Mouse (Mus musculus): ENCODE measurements around the gene Sart1. TPM values are rescaled to one million over a fixed set of nuclear protein-coding genes. Genes with fewer than 3 reads are reported as not detected.
"Not testable (repeated sequence)": the region's sequence is repeated elsewhere in the genome, so short reads cannot be mapped to it uniquely, and the experiment has no call there.

Gene Sart1
- total RNA-seq, 2 experiments from 2014 or later = 75.6 to 103 TPM

DNA sequence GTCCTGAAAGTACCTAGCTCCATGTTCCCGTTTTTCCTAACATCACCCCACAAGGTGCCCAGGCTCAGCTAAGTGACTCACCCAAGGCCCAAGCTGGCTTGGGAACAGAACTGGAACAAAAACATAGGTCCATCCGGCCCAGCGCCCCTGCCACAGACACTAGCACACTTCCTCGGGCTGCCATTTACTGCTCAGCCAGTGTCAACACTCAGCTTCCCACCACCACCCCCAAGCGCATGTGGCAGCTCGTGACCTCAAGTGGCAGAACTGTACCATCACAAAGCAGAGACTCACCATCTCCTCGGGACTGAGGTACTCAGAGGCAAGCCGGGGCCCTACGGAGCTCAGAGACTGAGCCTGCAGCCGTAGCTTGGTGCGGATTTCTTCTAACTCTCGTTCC is 5.2 kb downstream of the Sart1 start:
- no peak for DNase-seq (ENCODE audit: low spot score in 2 of 2)
- intact Hi-C loops (cut with DNase I) = no loop called here

- intact Hi-C loops (cut with DNase I) = no loop called here
- no peak for DNase-seq (ENCODE audit: low spot score in 2 of 2)
Measured at GRCm38 (mm10) chr19:5377446-5377845, 11.1 kb downstream of the Sart1 start.

- intact Hi-C loops (cut with DNase I) = no loop called here
- DNase-seq (ENCODE audit: low spot score in 2 of 2) = no peak
Measured at GRCm38 (mm10) chr19:5374748-5375147, 13.8 kb downstream of the Sart1 start.

GRCm38 (mm10) chr19:5374177-5374576 is 14.3 kb downstream of the Sart1 start:
- DNase-seq (ENCODE audit: low spot score in 2 of 2) = no peak
- intact Hi-C loops (cut with DNase I) = no loop called here

DNA sequence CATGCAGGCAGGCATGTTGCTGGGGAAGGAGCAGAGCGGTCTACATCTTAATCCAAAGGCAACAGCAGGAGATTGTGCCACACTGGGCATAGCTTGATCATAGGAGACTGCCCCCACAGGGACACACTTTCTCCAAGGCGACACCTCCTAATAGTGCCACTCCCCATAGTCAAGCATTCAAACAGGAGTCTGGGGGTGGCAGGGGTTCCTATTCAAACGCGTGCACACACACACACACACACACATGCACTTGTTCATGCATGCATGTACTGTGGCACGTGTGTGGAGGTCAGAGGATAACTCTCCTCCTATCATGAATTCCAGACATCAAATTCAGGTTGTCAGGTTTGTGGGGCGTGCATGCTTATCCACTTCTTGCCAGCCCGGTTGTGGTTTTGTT is 15.8 kb downstream of the Sart1 start:
- intact Hi-C loops (cut with DNase I) = no loop called here
- DNase-seq (ENCODE audit: low spot score in 2 of 2) = no peak

- DNase-seq (ENCODE audit: low spot score in 2 of 2) = no peak
- intact Hi-C loops (cut with DNase I) = no loop called here
Measured at GRCm38 (mm10) chr19:5370932-5371331, 17.6 kb downstream of the Sart1 start.

- intact Hi-C loops (cut with DNase I) = loop anchor here (5.0 kb wide), 1 partner anchor 70 kb away; the partner anchor contains the start of genes Gal3st3 and Sf3b2
- DNase-seq (ENCODE audit: low spot score in 2 of 2) = no peak
Measured at GRCm38 (mm10) chr19:5367455-5367854, 21.0 kb downstream of the Sart1 start.

DNA sequence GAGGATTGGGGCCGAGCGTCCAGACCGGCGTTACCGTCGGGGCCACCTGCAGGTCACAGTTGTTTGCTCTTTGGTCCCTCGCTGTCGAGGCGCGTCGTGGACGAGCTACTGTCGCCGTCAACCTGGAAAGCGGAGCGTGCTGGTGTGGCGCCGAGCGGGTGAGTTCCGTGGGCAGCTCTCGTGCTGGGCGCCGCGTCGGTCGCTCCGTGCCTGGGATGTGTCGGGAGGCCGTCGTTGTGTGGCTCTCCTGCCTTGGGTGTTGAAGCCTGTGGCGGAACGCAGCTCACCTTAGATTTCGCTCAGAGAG is 21.5 kb downstream of the Sart1 start, which contains the start of gene Banf1:
Banf1 (minus strand) TSS at position 116 of the 307 bp plus-strand sequence.
- intact Hi-C loops (cut with DNase I) = loop anchor here (5.0 kb wide), 1 partner anchor 70 kb away; the partner anchor contains the start of genes Gal3st3 and Sf3b2
- DNase-seq (ENCODE audit: low spot score in 2 of 2) = no peak

DNA sequence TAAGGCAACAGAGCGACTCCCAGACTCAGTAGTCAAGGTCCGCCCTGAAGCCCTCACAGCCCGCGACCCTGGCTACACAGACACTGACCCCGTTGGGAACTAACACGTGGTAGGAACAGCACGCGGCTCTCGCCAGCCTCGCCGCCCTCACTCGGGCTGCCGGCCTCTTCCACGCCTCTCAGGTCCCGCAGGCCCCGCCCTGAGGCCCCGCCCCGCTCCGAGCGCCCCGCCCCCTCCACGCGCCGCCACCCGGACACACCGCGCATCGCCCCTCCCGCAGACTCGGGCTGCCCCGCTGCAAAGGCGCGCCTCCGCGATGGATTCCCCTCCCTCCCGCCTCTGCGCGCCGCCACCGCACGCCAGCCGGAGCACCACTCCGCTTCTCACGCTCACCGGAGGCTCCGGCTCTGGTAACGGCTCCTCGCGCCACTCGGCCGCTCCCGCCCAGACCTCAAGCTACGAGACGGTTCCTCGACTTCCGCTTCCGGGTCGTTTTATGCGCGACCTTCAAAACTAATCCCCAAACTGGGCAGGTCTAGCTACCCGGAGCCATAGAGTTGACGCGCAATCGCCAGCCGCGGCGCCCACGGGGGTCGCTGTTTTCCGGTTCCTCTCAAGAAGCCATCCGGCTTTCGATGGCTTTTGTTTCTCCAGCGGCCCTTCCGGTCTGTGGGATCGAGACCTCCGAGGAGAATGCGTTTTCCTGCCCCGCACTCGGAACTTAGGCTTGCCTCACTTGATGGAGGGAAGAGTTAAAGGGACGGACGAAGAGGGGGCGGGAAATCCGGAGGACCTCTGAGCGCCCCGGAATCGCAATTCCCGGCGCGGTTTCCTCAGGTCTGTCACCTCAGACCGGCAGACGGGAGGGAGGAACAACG is 22.1 kb downstream of the Sart1 start, which contains the start of gene Eif1ad:
Eif1ad (plus strand) TSS at position 567 of the 878 bp plus-strand sequence.
- peak; percentile 97 for DNase-seq (ENCODE audit: low spot score in 2 of 2)
- intact Hi-C loops (cut with DNase I) = loop anchor here (1.0 to 5.0 kb wide), 2 partner anchors 22 to 69 kb away; partner anchors contain the start of genes Gal3st3, Sart1 and Sf3b2

- no peak for DNase-seq (ENCODE audit: low spot score in 2 of 2)
- intact Hi-C loops (cut with DNase I) = loop anchor here (1.0 to 5.0 kb wide), 2 partner anchors 23 to 68 kb away; partner anchors contain the start of genes Gal3st3, Sart1 and Sf3b2
Measured at GRCm38 (mm10) chr19:5365751-5366150, 22.8 kb downstream of the Sart1 start.

DNA sequence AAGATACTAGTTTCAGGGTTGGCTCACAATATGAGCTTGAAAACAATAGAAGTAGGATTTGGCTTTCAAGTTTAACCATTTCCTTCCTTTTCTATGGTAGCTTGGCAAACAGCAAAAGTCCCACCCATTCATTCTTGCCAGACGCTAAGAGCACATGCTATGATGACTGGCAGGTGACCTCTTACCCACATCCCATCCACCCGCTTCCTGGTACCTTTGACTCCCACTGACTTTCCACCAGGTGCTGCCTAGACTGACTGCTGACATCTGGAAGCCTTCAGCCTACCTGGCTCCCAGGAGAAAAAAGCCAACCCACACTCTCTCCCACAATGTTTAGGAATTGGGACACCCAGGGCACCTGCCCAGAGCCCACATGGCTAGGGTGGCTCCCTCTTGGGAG is 24.4 kb downstream of the Sart1 start:
- intact Hi-C loops (cut with DNase I) = no loop called here
- DNase-seq (ENCODE audit: low spot score in 2 of 2) = no peak

GRCm38 (mm10) chr19:5362186-5362585 is 26.3 kb downstream of the Sart1 start:
- no peak for DNase-seq (ENCODE audit: low spot score in 2 of 2)
- intact Hi-C loops (cut with DNase I) = no loop called here

DNA sequence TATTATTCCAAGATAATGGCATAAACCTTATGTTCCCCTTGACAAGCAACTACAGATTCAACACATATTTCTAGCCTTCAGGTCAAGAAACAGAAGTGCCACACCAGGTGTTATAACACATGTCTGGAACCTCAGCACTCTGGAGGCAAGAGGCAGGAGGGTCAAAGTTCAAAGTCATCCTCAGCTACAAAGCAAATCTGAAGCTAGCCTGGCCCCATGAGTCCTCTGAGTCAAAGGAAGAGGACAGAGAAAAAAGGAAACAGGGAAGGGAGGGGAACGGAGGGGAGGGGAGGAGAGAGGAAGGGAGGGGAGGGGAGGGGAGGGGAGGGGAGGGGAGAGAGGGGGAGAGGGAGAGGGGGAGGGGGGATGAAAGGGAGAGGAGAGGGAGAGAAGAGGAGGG is 32.4 kb downstream of the Sart1 start:
- no peak for DNase-seq (ENCODE audit: low spot score in 2 of 2)
- intact Hi-C loops (cut with DNase I) = no loop called here

DNA sequence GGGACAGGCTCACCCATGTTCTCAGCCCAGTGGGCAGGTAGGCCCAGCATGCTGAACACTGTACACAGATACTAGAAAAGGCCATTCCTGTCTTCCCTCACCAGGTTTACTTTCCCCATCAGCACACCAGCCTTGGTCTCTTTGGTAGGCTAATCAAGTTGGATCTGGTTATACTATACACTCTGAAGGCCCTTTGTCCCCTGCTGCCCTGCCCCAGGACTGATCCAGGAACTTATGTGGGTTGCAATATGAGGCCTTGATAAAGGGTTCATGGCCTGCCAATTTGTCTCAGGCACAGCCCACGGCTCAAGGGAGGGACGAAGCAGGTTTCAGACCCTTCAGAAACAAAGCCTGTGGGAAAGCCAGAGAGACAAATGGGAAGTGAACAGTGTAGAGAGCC is 34.9 kb downstream of the Sart1 start:
- DNase-seq (ENCODE audit: low spot score in 2 of 2) = no peak
- intact Hi-C loops (cut with DNase I) = no loop called here

- intact Hi-C loops (cut with DNase I); DNase-seq (ENCODE audit: low spot score in 2 of 2): not testable (repeated sequence)
Measured at GRCm38 (mm10) chr19:5349502-5349873, 39.0 kb downstream of the Sart1 start, which contains the start of gene Cst6. Cst6 (minus strand) TSS chr19:5349574.

DNA sequence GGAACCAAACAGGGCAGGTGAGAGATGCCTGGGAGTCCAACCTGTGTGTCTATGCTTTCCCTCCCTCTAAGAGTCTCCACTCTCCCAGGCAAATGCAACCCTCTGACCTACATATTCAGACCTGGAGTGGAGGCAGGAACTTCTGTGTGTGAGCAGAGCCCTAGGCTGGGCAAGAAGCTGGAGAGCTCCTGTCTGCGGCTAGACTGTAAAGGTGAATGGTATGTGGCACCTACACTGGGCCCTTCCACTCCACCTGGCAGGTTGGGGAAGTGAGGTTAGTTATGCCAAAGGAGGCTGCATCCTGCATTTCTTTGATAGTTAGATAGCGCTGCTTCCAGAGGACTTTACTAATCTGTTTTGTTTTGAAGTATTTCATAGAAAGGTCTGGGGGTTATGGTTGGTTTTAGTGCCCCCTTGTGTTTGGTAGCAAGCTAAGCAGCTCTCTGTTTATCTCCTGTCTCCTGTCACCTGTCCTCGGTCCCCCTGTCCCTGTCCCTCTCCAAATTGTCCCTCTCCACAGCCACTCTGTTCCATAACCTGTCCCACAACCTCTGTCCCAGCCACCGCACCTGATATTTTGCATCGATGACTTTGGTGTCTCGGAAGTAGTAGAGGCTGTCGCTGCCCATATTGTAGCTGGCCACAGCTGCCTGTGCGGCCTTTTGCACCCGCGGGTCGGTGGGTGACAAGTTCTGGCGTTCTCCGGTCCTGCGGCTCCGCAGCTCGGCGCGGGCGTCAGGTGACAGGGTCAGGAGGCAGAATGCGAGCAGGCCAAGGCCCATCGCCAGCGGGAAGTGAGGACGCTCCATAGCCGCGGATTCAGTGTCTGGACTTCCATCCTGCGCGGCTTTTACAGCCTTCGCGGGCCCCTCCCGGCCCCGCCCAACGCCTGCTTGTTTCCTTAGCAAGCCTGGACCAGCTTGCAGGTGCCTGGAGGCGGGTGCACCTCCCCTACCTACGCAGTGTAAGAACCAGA is 39.7 kb downstream of the Sart1 start:
- peak; percentile 40 to 49 for DNase-seq (ENCODE audit: low spot score in 2 of 2)
- intact Hi-C loops (cut with DNase I) = no loop called here

GRCm38 (mm10) chr19:5348064-5348463 is 40.4 kb downstream of the Sart1 start:
- intact Hi-C loops (cut with DNase I) = no loop called here
- DNase-seq (ENCODE audit: low spot score in 2 of 2) = no peak

- DNase-seq (ENCODE audit: low spot score in 2 of 2) = no peak
- intact Hi-C loops (cut with DNase I) = no loop called here
Measured at GRCm38 (mm10) chr19:5345297-5346131, 43.0 kb downstream of the Sart1 start.

- DNase-seq (ENCODE audit: low spot score in 2 of 2) = no peak
- intact Hi-C loops (cut with DNase I) = no loop called here
Measured at GRCm38 (mm10) chr19:5341360-5341759, 47.1 kb downstream of the Sart1 start.

All from left cerebral cortex, postnatal 36 days (tissue).